In genomic region chr10:18627530-18627929, GRCm38 (mm10) we compare ENCODE assay signal across 19 mouse cellular contexts.
A peak's percentile ranks its signal among the peaks of the same experiment; 100 is the strongest.
DNase-seq lines count a peak whose midpoint lies in the region; ATAC-seq and TF ChIP-seq lines count a peak whose summit lies in the region.
"Had no signal": no experiment of that assay in that cellular context is flagged by ENCODE, and none has a peak within 500 bp of the region (broad histone marks: within the 10 kb centered on the region; RNA-seq: fewer than 3 reads in every experiment).

No protein-coding gene starts in this region.

- DNase-seq in cerebellum, adult 9-11 months = no peak
- DNase-seq in frontal cortex, postnatal 10 days (ENCODE audit: low spot score in 2 of 2) = peak; percentile 24 to 53
- peak; percentile 58 to 73 for DNase-seq in left cerebral cortex, adult 2 months (ENCODE audit: extremely low spot score in 1 of 2, low spot score in 2 of 2)
- DNase-seq in right cerebral cortex, postnatal 14 days = peak; percentile 41
- DNase-seq in heart, postnatal 4 days = no peak
- no peak for DNase-seq in spleen, postnatal 4 days (ENCODE audit: low spot score in 2 of 2)
- DNase-seq in adrenal gland, postnatal 4 days (ENCODE audit: low spot score in 2 of 2) = no peak
- DNase-seq: adrenal gland, postnatal 36 days; heart, adult 18-20 months; lung, postnatal 10 days; thymus, adult 2 months had no signal

- intact Hi-C loops in left cerebral cortex, adult 2 months (cut with DNase I) = loop anchor here (1.0 to 5.0 kb wide), 3 partner anchors 20 to 115 kb away; partner anchors contain the start of gene Arfgef3

- peak; percentile 59; the same call in 1 of the 2 replicates for ATAC-seq in cerebellum, adult (ENCODE audit: insufficient number of reproducible peaks, low FRiP score, low TSS enrichment)
- ATAC-seq: intestine, postnatal 0 days had no signal

- H3K4me3 ChIP-seq in left cerebral cortex, adult 2 months = no peak overlapping the region
- H3K4me3 ChIP-seq: embryonic facial prominence, embryonic 13.5 days; limb, embryonic 12.5 days; liver, embryonic 15.5 days; neural tube, embryonic 15.5 days had no signal

- peak overlapping the region; percentile 76 for H3K27ac ChIP-seq in left cerebral cortex, adult 2 months
- H3K27ac ChIP-seq: embryonic facial prominence, embryonic 13.5 days; hindbrain, embryonic 14.5 days; kidney, postnatal 0 days; limb, embryonic 12.5 days; liver, embryonic 15.5 days; neural tube, embryonic 15.5 days had no signal

- TF ChIP-seq CTCF in left cerebral cortex, adult 2 months (IDR thresholded peaks at IDR 0.05) = no peak

Comparison
In these comparisons a context has a peak if more than half of its experiments do, and no peak if none do; other contexts are left out.
1. DNase-seq: peak in frontal cortex, postnatal 10 days (2 of 2), left cerebral cortex, adult 2 months (2 of 2) and right cerebral cortex, postnatal 14 days (single experiment); none in cerebellum, adult 9-11 months (single experiment), heart, postnatal 4 days (single experiment), spleen, postnatal 4 days (0 of 2) and adrenal gland, postnatal 4 days (0 of 2).